Mouse (Mus musculus) embryonic facial prominence, embryonic 13.5 days (tissue): Measurements from ENCODE around the gene Rasl2-9. TPM values are rescaled to one million over a fixed set of nuclear protein-coding genes. Genes with fewer than 3 reads are reported as not detected.
A peak's percentile ranks its signal among the peaks of the same experiment; 100 is the strongest.
"Not testable (repeated sequence)": the region's sequence is repeated elsewhere in the genome, so short reads cannot be mapped to it uniquely, and the experiment has no call there.

ENCODE experiments used
- ATAC-seq: fragments of 200-750 bp; cut with Nextera tagmentation; 2 replicates; pipeline ENCODE4 v1.8.0; 2017; ENCODE audit warnings: low read depth; ENCODE audit not compliant: insufficient number of reproducible peaks, insufficient read depth, low FRiP score, low TSS enrichment
- H3K27ac ChIP-seq: fragments of 300-500 bp; sonication (generic); 2 replicates; pipeline ENCODE4 v1.5.1; 2015; ENCODE audit warnings: moderate library complexity, mild to moderate bottlenecking, inconsistent platforms
- H3K27me3 ChIP-seq: fragments of 300-500 bp; sonication (generic); 2 replicates; pipeline ENCODE4 v1.6.1; 2015; ENCODE audit warnings: mild to moderate bottlenecking, inconsistent platforms
- H3K36me3 ChIP-seq: fragments of 300-500 bp; sonication (generic); 2 replicates; pipeline ENCODE4 v1.6.1; 2015; ENCODE audit warnings: mild to moderate bottlenecking, inconsistent platforms
- H3K4me1 ChIP-seq: fragments of 300-500 bp; sonication (generic); 2 replicates; pipeline ENCODE4 v1.6.1; 2015; ENCODE audit warnings: inconsistent platforms
- H3K4me2 ChIP-seq: fragments of 300-500 bp; sonication (generic); 2 replicates; pipeline ENCODE4 v1.6.1; 2015; ENCODE audit warnings: moderate library complexity, mild to moderate bottlenecking, inconsistent platforms
- H3K4me3 ChIP-seq: fragments of 300-500 bp; sonication (generic); 2 replicates; pipeline ENCODE4 v1.5.1; 2015; ENCODE audit warnings: mild to moderate bottlenecking, inconsistent platforms
- H3K9ac ChIP-seq: fragments of 300-500 bp; sonication (generic); 2 replicates; pipeline ENCODE4 v1.6.1; 2015; ENCODE audit warnings: mild to moderate bottlenecking, inconsistent platforms
- H3K9me3 ChIP-seq: fragments of 300-500 bp; sonication (generic); 2 replicates; pipeline ENCODE4 v1.6.1; 2016; ENCODE audit warnings: inconsistent platforms
- WGBS: fragments of 180-500 bp; shearing (Covaris S2); methylation state at CpG from one replicate; pipeline ENCODE4 v1.1.7; 2015; ENCODE audit warnings: mixed read lengths; 5-methylcytosine and 5-hydroxymethylcytosine counted together
- polyA plus RNA-seq: library from polyadenylated mRNA; unstranded; fragments of >200 nt; fragmentation: Nextera tagmentation; extraction: Ambion mirVana; gene quantifications from 2 replicates; pipeline ENCODE4 v1.2.1, GENCODE M21; 2015

Rasl2-9 gene
- 0.35 and 0.80 TPM in 2 replicates for polyA plus RNA-seq

DNA sequence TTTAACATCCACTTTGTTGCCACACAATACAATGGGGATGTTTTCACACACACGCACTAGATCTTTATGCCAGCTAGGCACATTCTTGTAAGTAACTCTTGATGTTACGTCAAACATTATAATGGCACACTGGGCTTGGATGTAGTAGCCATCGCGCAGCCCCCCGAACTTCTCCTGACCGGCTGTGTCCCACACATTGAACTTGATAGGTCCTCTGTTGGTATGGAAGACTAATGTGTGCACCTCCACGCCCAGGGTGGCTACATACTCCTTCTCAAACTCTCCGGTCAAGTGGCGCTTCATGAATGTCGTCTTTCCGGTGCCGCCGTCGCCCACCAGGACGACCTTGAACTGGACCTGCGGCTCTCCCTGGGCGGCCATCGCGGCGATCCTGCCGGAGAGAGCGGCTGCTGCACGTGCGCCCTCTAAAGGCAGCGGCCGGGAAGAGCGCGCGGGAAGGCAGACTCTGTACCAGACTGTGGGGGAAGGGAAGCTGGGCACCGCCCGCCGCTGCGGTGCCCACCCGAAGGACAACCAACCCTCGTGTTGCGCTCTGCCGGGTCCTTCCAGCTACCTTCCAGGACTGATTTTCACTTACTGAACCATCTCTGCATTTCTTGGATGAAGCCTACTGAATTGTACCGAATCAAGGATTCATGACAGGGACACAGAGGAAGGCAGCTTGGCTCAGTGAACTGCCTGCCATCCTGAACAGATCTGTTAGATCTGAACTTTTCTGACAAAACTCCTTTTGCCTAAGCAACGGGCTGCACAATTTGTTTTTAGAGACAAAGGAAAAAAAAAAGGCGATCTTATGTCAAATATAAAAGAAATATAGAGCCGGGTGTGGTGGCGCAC is at the start of gene Rasl2-9:
Gene Rasl2-9 (minus strand): TSS at position 402 of the 858 bp plus-strand sequence.
- 0 out of 2 replicates have a peak, but pooled peaks have one; percentile 26 for ATAC-seq
- Histone ChIP-seq H3K36me3 (no peaks in the 10 kb centered on the region), H3K27ac (no peak within 1 kb of the TSS), H3K9ac (peak within 1 kb of the TSS; percentile 56), H3K27me3 (no peaks in the 10 kb centered on the region), H3K4me3 (peak within 1 kb of the TSS; percentile 36), H3K9me3 (no peaks in the 10 kb centered on the region), H3K4me2 (peak within 1 kb of the TSS; percentile 62), H3K4me1 (no peaks in the 10 kb centered on the region)
- WGBS: 17% methylated on average over 42 of the region's 42 CpGs

DNA sequence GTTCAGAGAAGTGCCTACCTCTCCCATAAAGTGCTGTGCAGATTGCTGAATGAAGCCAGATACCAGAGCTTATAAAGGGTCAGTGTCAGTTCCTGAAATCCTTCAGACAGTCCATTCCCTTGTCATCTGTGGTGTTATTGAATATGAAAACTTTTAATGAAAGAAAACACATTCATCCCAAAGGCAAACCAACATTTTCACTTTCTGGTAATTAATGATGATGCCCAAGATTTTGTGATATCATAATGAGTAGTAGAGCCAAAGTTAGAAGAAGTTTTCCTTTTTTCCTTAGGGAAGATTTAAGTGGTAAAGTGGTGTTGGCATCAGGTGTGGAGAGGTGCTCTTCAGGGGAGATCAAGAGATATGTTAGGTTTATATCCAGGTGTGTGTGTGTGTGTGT is 23.8 kb upstream of the Rasl2-9 start, which contains the start of gene Vmn1r55:
Gene Vmn1r55 (minus strand): TSS at position 101 of the 400 bp plus-strand sequence.
- H3K27me3 ChIP-seq, H3K4me2 ChIP-seq, H3K36me3 ChIP-seq, H3K27ac ChIP-seq, H3K4me3 ChIP-seq, ATAC-seq, H3K4me1 ChIP-seq, H3K9me3 ChIP-seq, H3K9ac ChIP-seq: not testable (repeated sequence)

DNA sequence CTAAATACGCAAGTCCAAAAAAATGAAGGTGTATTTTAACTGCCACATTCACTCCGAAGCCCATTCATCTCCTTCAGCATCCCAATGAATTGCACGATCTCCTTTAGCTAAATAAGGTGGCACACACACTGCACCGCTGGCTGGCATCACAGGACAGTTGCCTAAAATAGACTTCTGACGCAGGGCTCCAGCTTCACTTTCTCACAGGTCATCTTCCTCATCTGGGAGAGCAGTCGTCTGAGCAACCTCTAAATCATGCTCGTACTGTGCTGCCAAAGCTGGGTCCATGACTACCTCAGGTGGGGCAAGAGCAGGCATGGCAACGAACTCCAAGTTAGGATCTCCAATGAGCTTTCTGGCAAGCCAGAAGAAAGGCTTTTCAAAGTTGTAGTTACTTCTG is 672 bp downstream of the Rasl2-9 start:
- H3K4me3 ChIP-seq: no peak overlapping the region
- no peak overlapping the region for H3K4me2 ChIP-seq
- no peaks in the 10 kb centered on the region for H3K36me3 ChIP-seq
- 87% methylated on average over 8 of the region's 8 CpGs for WGBS
- H3K9me3 ChIP-seq: no peaks in the 10 kb centered on the region
- H3K9ac ChIP-seq: no peak overlapping the region
- H3K27ac ChIP-seq: no peak overlapping the region
- no peaks in the 10 kb centered on the region for H3K4me1 ChIP-seq
- no peaks in the 10 kb centered on the region for H3K27me3 ChIP-seq
- no peak for ATAC-seq

DNA sequence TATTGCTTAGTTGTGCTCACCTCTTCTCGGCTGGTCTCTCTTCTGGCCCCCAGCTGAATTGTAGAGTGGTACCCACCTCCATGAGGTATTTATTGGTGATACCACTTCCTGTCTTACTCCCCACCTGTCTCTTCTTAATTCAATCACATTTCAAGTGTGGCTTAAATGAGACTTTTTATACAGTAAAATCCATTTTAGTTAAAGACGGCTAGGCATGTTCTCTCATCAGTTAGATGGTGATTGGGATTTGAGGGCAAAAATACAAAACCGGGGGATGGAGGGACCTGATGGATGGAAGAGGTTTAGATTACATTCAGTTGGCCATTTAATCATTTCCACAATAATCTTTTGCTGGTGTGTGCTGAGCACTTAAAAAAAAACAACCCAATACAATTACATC is 8.9 kb downstream of the Rasl2-9 start, which contains the start of gene Rfpl4:
Gene Rfpl4 (minus strand): TSS at position 101 of the 400 bp plus-strand sequence.
- Histone ChIP-seq H3K27ac (no peak within 1 kb of the TSS), H3K36me3 (no peaks in the 10 kb centered on the region), H3K4me3 (no peak within 1 kb of the TSS), H3K4me1 (peaks cover 13% of the 10 kb centered on the region), H3K9ac (no peak within 1 kb of the TSS), H3K27me3 (no peaks in the 10 kb centered on the region), H3K4me2 (no peak within 1 kb of the TSS), H3K9me3 (no peaks in the 10 kb centered on the region)
- no peak for ATAC-seq
- WGBS: 82% methylated on average over 3 of the region's 3 CpGs

DNA sequence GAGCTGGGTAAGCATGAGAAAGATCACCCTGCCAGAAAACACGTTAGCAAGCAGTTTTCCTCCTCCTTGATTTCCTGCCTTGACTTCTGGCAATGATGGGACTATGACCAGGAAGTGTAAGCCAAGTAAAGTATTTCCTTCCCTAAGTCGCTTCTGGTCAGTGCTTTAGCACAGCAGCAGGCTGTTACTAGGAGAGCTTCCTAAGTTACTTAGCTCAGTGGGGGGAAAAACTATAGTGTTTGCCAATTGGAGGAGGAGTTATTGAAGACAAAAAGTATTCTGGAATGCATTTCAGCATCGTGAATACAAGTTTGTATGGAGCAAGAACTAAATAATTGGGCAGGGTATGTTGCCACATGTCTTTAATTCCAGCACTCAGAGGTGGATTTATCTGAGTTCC is 13.0 kb downstream of the Rasl2-9 start:
- Histone ChIP-seq H3K4me2 (no peak overlapping the region), H3K27ac (no peak overlapping the region), H3K9me3 (no peaks in the 10 kb centered on the region), H3K4me3 (no peak overlapping the region), H3K4me1 (peaks cover 13% of the 10 kb centered on the region), H3K36me3 (no peaks in the 10 kb centered on the region), H3K9ac (no peak overlapping the region), H3K27me3 (no peaks in the 10 kb centered on the region)
- 30% methylated on average over 3 of the region's 3 CpGs for WGBS
- ATAC-seq: no peak

DNA sequence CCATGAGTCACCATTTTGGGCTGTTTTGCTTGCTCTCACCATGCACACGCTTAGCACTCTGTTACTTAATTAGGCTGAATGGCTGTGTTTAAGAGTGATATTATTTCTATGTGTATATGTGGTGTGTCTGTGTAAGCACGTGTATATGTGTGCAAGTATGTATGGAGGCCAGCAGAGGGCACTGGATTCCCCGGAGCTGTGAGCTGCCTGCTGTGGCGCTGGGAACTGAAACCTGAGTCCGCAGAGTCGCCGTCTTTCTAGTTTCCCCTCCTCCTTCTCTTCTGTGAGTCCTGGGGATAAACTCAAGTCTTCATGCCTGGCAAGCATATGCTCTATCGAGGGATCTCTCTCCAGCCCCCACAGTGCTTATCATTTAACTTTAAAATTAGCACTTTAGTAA is 16.4 kb downstream of the Rasl2-9 start:
- 80% methylated on average over 8 of the region's 8 CpGs for WGBS
- H3K4me1 ChIP-seq: peaks cover 13% of the 10 kb centered on the region
- H3K27me3 ChIP-seq: no peaks in the 10 kb centered on the region
- H3K4me3 ChIP-seq: no peak overlapping the region
- H3K9me3 ChIP-seq: no peaks in the 10 kb centered on the region
- H3K27ac ChIP-seq: no peak overlapping the region
- no peak overlapping the region for H3K9ac ChIP-seq
- no peak overlapping the region for H3K4me2 ChIP-seq
- ATAC-seq: no peak
- no peaks in the 10 kb centered on the region for H3K36me3 ChIP-seq

DNA sequence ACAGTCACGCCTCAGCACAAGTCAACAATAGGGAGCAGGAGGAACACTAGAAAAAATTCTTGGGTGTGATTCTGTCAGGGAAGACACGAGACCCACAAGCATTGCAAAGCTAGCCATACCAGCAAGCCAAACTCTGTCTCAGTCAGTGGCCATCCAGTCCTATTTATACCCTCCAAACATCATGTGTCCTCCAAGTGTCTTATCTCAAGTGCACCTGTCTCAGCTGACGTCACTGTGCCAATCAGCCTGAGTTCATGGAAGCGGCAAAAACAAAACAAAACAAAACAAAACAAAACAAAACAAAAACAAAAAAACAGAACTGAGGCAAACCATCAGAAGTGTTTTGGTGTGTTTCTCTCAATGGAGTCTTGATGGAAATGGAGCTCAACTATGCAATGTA is 17.5 kb downstream of the Rasl2-9 start:
- 86% methylated on average over 4 of the region's 4 CpGs for WGBS

DNA sequence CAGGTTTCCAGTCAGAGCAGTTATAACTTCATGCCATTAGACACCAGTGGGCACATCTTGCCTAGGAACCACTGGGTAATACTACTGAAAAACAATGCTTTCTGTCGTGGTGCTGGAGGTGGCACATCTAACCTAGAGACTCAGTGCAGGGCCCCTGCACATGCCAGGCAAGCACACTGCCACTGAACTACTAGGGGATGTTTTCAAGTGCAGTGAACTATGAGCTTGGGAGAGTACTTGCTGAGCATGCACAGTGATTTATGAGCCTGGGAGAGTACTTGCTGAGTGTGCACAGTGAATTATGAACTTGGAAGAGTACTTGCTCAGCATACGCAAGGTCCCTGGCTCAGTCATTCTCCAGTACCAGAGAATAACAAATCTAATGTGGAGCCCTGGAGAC is 23.2 kb downstream of the Rasl2-9 start:
- Histone ChIP-seq H3K36me3 (peaks cover 18% of the 10 kb centered on the region), H3K4me1 (no peaks in the 10 kb centered on the region), H3K4me3 (no peak overlapping the region), H3K4me2 (no peak overlapping the region), H3K27me3 (no peaks in the 10 kb centered on the region), H3K9ac (no peak overlapping the region), H3K27ac (no peak overlapping the region), H3K9me3 (no peaks in the 10 kb centered on the region)
- no peak for ATAC-seq
- 81% methylated on average over 2 of the region's 2 CpGs for WGBS

More for the DNA sequence above, 17.5 kb downstream of the Rasl2-9 start:
- H3K4me3 ChIP-seq: no peak overlapping the region
- H3K4me1 ChIP-seq: peaks cover 10% of the 10 kb centered on the region
- H3K27me3 ChIP-seq: no peaks in the 10 kb centered on the region
- no peak overlapping the region for H3K9ac ChIP-seq
- H3K27ac ChIP-seq: no peak overlapping the region
- ATAC-seq: no peak
- no peak overlapping the region for H3K4me2 ChIP-seq
- H3K36me3 ChIP-seq: no peaks in the 10 kb centered on the region
- H3K9me3 ChIP-seq: no peaks in the 10 kb centered on the region

DNA sequence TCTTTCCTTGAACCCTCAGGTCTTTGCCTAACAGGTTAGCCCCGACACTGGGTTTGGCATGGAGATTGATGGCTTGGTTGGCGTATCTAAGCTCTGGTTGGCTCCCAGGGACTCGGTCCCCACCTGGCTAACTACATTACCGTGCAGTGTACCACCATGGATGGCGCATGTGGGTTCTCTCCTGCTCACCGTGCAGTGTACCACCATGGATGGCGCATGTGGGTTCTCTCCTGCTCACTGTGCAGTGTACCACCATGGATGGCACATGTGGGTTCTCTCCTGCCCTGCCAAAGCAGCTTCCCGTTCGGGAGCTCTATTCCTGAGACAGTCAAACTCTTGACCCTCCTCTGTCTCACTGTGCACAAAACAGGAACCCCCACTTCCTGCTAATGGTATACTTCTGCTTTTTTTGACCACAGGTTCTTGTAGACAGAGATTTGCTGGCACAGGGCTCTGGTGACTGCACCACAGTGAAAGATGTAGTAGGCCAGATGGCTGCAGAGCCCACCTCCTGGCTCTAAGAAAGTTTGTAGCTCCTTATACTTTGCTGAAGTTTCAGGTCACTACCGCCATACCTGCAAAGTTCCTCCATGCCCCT is 24.6 kb downstream of the Rasl2-9 start:
- H3K27ac ChIP-seq: no peak overlapping the region
- H3K9me3 ChIP-seq: no peaks in the 10 kb centered on the region
- no peaks in the 10 kb centered on the region for H3K4me1 ChIP-seq
- no peak overlapping the region for H3K4me3 ChIP-seq
- WGBS: 85% methylated on average over 10 of the region's 10 CpGs
- no peaks in the 10 kb centered on the region for H3K27me3 ChIP-seq
- no peak for ATAC-seq
- H3K9ac ChIP-seq: no peak overlapping the region
- peaks cover 32% of the 10 kb centered on the region for H3K36me3 ChIP-seq
- no peak overlapping the region for H3K4me2 ChIP-seq

DNA sequence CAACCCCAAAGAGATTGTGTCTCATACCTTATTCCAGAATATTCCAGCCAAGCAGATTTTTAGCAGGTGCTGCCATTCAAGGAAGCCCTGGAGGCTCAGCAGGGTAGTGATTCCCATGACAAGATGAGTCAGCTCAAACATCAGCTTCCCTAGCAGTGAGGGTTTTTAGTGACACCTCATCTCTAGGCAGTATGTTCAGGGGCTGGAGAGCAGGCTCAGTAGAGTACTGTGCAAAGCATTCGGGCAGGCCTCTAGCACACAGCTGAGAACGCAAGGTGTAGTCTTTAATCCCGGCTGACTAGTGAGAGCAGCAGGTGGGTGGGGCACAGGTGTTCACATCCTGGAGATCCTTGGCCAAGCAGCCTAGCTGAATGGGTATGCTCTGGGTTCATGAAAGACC is 26.0 kb downstream of the Rasl2-9 start:
- Histone ChIP-seq H3K4me3 (no peak overlapping the region), H3K9me3 (no peaks in the 10 kb centered on the region), H3K4me2 (no peak overlapping the region), H3K9ac (no peak overlapping the region), H3K27me3 (no peaks in the 10 kb centered on the region), H3K4me1 (no peaks in the 10 kb centered on the region), H3K27ac (no peak overlapping the region), H3K36me3 (peaks cover 45% of the 10 kb centered on the region)
- no peak for ATAC-seq
- 74% methylated on average over 3 of the region's 3 CpGs for WGBS

DNA sequence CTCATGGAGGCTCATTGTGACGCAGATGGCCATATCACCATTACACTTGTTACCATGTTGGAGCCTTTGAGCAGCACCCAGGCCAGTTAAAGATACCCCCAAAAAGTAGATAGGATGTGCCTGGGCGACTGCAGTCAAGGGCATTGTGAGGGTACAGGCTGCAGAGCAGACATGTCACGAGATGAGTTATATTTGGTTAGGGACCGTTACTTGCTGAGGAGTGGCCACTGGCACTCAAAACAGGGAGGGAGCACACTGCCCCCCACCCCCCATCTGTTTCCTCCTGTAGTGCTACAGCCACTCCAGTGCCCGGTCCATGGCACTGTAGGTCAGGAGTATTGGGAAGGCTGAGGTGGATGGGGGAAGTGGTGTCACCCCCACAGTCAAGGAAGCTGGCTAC is 27.0 kb downstream of the Rasl2-9 start:
- WGBS: 93% methylated on average over 5 of the region's 5 CpGs
- Histone ChIP-seq H3K4me2 (no peak overlapping the region), H3K9ac (no peak overlapping the region), H3K27ac (no peak overlapping the region), H3K4me1 (no peaks in the 10 kb centered on the region), H3K4me3 (no peak overlapping the region), H3K9me3 (no peaks in the 10 kb centered on the region), H3K36me3 (peaks cover 56% of the 10 kb centered on the region), H3K27me3 (no peaks in the 10 kb centered on the region)
- ATAC-seq: no peak
